Mouse (Mus musculus) lung, postnatal 14 days (tissue): ENCODE results near the gene Tmem38b.
"Not testable (repeated sequence)": the region's sequence is repeated elsewhere in the genome, so short reads cannot be mapped to it uniquely, and the experiment has no call there.

Experiments
- DNase-seq: peaks from one replicate; pipeline ENCODE4 v3.0.0; 2021

Tmem38b gene

DNA sequence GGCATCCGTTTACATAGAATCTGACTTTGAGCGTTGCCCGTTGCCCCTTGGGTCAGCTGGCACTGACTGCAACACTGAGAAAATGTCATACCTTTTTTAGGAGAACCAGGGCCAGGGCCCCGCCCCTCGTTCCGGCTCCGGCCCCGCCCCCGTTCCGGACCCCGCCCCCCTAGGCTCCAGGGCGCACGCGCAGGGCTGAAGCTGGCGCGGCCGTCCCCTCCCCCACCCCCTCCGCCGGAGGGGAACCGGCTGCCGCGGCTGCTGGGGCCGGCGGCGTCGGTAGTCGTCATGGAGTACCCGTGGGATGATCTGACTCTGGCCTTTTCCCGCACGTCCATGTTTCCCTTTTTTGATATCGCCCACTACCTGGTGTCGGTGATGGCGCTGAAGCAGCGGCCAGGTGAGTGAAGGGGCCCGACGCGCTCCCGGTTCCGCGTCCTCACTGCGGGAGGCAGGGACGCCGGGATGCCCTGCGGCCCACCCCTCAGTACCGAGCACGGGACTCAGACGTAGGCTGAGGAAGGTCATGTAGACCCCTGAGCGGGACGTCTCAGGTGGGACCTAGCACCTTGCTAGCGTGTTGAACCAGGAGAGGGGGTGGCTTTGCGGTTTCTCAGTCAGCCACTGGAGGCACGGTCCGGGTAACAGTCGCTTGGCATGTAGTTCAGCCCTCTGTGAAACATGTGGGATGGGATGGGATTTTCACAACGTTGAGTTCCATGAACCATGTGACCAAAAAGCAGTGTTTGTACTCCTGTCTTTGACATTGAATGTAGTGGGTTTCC lies at the start of gene Tmem38b:
Gene Tmem38b, plus strand, starts transcription at position 225 of the 785 bp plus-strand sequence.
- peak; percentile 81 for DNase-seq

DNA sequence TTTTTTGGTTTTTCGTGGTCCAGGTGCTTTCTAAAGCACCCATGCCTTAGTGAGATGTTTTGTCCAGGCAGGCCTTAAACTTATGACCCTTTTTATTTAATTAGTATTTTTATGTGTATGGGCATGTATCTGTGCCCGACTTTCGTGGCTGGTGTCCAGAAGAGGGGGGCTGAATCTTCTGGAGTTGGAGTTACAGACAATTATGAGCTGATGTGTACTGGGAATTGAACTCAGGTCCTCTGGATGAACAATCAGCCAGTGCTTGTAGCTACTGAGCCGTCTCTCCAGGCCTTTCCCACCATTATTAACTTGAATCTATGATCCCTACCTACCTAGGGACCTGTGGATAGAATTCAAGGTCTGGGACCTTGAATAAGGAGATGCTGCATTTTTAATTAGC lies 44.4 kb upstream of the Tmem38b start:
- DNase-seq: no peak

DNA sequence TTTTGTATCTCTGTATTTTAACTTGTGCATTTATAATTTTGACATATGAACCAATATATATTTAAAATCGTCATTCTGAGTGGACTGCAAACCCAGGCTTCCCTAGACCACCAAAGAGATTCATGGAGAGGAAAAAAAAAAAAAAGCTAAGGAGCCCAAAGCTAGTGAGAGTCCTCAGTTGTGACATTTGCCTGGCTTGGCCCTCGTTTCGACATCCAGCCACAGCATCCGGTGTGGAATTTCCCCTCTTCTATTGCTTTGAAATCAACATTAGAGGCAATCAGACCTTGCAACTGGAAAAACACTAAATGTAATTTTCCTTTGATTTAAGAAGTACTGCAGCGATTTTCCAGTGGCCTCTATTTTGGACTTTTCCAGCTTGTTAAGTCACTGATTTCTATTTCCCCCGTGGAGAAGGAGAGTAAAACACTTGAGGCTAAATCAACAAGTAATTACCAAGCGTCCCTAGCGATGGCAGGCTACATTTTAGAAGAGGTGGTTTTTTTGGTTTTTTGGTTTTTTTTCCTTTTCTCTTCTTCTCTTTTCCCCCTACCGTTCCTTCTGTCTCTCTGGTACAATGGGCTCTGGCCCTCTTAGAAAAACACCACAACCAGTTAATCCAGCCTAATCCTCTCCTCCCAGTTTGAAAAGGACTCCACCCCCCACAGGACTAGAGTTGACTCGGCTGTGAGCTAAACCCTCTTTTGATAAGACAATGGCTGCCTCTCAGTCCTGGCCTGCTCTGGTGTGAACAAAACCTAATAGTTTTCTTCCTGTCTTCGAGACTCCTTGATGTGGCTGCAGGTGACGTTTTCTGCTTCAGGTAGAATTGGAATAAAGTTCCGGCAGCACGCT lies 43.4 kb upstream of the Tmem38b start:
- DNase-seq: no peak

DNA sequence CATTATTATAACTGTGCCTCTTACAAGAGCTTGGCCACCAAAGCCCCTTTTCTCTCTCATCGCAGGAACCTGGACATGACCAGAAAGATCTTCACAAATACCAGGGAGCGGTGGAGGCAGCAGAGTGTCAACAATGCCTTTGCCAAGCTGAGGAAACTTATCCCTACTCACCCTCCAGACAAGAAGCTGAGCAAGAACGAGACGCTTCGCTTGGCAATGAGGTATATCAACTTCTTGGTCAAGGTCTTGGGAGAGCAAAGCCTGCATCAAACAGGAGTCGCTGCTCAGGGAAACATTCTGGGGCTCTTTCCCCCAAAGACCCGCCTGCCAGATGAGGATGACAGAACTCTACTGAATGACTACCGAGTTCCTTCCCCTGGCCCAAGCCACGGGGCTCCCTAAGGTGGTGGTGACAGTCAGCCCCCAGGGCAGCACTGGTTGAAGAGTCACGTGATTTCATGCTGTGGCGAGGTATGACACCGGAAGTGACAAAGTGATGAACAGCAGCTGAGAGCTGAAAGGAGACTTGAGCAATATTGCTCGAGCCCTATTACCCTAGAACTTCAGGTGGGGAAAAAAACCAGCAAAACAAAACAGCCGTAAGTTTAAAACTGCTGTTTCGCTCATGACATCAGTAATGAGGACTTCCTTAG lies 40.0 kb upstream of the Tmem38b start:
- no peak for DNase-seq

DNA sequence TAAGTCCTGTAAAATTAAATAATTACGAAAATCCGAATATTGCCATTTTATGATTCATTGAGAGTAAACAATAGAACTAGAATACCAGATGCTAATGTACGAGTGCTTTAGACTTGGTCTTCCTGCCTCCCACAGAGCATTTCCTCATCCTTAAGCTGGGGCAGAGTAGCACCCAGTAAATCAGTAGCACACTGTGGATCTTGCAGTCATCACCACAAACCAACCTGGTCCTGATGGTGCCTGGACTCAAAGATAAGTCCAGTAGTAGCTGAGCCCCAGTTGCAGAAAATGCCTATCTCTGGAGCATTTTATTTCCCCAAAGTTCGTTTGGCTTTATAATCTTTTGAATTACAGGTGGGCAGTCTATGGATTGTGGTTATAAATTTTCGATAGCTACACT lies 39.0 kb upstream of the Tmem38b start:
- DNase-seq: no peak

DNA sequence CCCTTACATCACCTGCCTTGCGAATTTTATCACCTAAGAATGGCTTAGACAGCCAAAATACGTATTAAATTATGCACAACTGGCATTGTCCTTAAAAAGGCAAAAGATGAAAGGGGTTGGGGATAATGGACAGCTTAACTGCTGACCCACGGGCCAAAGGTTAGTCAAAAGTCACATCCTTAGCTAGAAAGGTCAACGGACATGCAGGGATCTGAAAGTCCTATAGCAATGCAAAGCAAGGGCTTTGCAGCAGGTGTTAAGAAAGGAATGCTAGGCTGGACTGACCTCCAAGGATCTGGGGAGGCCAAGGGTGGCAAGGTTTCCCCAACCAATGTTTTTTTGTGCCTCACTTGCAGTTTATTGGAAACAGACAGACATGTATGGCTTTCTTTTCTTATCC lies 36.5 kb upstream of the Tmem38b start:
- DNase-seq: no peak

DNA sequence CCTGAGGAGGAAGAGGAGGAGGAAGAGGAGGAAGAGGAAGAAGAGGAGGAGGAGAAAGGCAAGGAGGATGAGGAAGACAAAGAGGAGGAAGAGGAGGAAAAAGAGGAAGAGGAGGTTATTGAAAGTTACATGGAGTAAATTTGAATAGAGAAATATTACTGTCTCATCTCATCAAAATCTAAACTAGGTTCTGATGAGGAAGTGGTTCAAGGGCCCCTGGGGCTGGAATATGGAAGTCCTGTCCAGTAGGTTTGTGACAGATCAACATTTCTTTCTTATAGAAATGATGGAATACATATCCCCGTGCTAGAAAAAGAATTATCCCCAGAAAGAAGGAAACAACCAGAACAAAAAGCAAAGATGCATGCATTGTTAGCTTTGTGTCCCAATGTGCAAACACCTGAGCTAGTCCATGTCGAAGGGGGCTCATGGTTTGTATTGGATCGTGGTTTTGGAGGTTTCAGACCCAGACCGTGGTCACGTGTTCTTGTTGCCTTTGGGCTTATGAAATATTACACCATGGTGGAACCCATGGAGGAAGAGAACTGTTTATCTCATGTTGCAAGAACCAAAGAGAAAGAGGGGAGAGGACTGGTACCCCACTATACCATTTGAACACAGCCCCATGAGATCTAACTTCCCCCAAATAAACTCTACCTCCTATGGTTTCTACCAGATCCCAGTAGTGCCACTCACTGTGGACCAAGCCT lies 31.4 kb upstream of the Tmem38b start:
- DNase-seq: no peak

DNA sequence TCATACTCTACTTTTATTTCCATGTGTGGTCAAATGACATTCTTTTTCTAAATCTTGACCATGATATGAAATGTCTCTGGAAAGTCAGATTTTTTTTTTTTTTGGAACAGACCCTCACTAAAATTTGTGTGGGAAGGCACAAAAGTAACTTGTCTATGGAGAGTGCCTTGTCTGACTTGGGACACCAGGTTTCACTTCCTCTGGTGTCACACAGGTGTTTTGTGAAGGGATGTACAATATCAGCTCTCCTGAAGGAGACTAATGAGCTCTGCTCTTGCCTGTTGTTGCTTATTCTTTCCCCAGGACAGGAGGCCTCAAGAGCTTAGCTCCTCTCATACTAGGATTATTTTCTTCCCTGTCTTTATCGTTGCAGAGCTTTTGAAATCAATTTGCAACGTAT lies 30.8 kb upstream of the Tmem38b start:
- DNase-seq: no peak

DNA sequence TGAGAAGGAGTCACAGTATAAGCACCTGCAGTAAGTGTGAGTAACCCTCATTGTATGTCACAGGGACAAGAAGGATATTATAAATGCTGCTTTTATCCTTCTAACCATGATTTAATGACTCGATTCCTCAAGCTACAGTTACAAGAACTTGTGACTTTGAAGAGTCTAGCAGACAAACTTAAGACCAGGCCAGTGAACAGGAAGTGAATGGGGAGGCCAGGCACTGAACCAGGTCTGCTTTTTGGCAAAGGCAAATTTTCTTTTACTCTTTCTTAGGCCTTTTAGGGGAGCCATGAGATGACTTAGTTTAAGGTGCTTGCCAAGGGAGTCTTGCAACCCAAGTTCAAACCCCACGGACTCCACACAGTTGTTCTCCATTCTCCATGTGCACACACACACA lies 30.1 kb upstream of the Tmem38b start:
- no peak for DNase-seq

DNA sequence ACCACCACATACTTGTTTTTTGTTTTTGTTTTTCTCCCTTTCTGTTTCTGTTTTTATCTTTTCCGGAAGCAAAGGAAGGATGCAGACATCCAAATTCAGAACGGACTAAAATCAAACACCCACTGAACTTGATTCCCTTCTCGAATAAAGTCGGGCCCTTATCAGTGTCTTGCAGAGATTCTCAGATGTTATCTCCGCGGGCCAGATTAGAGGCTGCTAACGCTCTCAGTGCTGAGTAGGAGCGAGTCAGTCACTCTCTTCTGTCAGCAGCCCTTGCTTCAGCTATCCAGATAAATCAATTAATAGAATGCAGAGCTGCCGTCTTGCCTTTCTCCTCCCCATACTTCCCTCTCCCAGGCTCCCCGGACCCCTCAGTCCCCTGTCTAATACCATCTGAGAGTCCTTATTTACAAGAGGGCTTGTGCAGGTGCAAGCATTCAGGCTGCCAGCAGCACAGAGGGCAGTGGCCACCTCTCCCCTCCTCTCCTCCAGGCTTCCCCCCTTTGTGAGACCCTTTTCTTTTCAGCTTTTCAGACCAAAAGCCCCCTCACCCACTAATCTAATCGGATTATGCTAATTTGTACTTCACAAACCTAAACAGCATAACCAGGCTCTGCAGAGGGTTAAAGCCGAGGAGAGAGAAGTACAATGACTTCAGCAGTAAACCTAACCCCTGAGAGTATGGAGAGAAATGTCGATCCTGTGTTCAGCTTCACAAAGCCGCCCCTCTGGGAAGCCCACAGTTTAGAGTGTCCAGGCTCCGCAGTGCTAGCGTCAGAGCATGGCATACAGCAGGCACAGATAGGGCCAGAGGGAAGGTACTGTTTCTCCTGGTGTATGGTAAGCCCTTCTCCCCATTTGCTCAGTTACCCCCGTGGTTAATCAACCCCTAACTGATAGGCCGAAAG lies 28.7 kb upstream of the Tmem38b start:
- DNase-seq: no peak

DNA sequence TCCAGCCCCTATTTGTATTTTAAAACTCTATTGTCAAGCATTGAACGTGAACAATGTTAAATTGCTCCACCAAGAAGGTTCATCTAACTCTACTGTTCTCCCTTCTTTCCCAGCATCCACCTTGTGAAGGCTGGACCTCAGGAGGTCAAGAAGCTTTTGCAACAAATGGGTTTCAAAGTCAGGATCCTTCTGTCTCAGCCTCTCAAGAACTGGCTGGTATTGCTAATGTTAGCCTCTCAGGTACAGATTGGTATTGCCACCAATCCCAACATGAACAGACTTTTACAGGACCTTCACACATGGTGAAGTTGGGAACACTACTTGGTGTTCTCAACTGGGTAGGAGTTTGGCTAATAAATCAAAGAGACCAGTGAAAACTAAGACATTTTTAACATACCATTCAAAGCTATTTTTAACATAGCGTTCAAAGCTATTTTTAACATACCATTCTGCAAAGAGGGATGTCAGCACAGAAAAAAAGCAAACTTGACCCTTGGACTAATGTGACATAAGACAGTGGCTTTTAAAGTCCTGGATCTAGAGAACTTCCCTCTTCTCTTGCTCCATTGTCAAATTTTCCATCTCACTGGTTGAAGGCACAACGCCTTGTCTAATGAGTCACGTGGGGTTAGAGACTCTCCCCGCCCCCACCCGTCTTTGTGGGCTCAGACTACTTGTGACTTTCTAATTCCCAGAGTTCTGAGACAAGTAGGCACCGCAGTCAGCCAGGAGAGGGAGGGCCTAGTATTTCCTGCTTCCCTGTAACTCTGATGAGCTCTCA lies 26.8 kb upstream of the Tmem38b start:
- peak; percentile 56 for DNase-seq

DNA sequence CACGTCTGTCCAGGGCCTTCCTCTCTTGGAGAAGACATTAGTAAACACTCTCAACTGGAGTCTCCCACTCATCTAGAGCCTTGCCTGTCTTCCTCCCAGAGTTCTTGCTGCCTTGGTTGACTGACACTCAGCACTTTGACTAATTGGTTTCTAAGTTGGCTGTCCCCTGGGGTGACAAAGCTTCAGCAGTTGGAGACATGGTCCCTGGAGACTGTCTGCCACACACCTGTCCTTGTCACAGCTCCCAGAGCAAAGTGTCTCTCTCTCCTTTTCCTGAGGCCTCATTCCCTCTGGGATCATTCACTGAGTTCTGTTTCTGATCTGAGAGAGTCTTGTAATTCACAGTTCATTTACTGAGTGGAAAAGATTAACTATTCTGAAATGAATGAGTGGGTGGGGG lies 26.1 kb upstream of the Tmem38b start:
- no peak for DNase-seq

DNA sequence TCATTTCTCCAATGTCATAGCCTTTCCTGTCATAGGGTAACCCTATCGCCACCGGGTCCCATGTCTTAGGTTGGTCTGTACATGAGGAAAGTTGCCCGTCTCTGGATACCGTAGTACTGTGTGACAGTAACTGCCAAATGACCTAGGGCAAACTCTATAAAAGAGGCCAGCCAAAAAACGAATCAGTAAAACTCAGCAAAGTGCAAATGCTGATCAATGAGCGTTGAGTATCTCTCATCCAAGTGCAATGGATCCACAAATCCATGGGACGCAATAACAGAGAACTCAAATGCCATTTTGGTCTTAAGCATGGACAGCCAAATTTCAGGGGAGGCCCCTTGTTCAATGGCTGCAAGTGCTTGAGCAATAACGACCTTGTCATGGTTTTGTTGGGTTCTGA lies 22.2 kb upstream of the Tmem38b start:
- not testable (repeated sequence) for DNase-seq

DNA sequence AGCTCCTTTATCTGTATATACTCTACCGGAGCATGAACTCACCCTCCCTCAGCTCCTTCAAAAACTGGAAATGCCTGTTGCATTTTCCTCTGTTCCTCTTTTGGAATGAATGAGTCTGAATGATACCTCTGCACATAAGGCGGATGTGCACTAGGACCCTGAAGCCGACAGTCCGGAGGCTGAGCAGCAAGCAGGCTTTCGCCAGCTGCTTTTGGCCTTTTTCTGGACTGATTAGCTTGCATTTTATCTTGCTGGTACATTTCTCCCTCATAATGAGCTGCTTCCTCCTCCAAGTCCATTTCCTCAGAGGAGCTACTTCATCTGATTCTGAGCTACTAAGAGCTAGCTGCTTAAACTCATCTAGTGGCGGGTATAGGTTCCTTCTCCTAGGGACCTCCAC lies 19.4 kb upstream of the Tmem38b start:
- not testable (repeated sequence) for DNase-seq

DNA sequence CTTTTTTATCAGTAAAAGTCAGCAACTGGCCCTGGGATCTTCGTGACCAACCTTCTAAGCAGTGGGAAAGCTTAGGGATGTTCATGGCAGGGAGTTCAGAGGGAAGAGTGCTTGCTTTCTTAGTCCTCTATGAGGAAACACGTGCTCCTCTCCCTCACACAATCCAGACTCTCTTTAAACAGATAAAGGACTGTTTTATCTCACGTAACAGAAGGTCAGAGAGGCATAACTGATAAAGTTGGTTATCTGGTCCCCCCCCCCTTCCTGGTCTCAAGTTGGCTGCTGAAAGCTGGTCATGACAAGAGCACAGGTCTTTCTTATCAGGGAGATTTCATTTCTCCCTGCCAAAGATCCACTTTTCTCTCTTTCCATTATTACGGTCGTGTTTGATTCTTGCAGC lies 7.5 kb upstream of the Tmem38b start:
- no peak for DNase-seq

DNA sequence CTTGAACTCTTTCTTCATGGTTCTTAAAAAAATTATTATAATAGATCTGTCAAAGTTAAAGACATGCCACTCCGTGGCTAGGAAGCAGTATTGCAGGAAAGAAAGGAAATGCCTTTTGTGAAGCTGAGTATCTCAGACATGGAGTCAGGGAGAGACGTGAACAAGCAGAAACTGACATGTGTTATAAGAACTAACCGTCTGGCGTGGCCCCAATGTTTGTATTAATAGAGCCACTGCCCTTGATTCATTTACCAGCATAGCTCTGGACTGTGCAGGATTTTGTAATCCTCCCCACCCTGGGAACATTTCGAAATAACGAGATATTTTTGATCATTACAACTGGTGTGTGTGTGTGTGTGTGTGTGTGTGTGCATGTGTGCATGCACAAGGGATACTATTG lies 2.1 kb upstream of the Tmem38b start:
- DNase-seq: peak; percentile 83

DNA sequence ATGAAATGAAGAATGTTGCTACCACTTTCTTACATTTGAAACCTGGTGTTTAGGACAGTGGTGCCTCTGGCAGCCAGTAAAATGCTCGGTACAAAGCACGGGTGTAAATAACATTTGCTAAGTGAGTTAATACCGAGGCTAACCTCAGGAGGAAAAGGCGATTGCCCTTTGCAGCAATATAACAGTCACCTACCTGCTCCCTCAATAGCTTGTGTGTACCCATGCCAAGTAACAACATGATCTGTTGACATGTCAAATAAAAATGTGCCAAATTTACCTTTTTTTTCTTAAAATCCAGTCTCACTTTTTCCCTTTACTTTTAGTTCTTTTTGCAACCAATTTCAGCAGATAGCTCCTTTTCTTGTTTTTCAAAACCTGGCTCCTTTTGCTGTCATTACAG lies 1.0 kb upstream of the Tmem38b start:
- no peak for DNase-seq

DNA sequence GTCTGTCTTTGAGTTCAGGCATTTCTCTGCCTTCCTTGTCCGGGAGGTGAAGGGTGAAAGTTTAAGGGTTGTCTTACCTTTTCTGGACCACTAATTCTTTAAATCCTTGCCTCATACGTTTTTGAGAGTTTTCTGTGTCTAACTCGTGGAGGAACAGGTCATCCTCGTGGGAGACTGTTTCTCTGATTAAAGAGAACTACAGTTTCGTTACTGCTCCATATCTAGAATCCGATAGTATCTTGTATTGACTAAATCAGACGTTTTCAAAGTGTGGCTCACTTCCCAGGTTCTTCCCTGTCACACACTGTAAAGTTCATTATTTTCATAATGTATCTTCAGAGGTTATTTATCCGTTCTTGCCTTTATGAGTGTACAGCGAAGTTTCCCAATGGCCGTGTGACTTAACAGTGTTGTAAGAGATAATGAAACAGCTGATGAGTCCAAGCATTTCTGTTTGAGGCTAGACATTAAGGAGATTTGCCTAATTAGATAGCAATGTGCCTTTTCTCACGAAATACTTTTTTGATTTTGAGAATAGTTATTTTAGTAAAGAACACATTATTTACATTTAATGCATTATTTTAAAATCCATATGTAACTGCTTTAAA lies 900 bp downstream of the Tmem38b start:
- peak; percentile 21 for DNase-seq

DNA sequence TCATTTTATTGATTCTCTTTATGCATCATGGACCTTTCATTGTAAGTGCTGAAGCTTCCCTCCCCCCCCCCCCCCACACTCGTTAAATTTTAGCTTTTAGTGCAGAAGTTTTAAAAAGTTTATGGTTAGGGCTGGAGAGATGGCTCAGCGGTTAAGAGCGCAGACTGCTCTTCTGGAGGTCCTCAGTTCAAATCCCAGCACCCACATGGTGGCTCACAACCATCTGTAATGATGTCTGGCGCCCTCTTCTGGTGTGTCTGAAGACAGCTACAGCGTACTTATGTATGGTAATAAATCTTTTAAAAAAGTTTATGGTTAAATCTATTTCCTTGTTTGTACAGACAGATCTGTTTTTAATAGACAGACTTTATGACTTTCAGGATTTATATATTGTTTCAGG lies 2.0 kb downstream of the Tmem38b start:
- DNase-seq: no peak

DNA sequence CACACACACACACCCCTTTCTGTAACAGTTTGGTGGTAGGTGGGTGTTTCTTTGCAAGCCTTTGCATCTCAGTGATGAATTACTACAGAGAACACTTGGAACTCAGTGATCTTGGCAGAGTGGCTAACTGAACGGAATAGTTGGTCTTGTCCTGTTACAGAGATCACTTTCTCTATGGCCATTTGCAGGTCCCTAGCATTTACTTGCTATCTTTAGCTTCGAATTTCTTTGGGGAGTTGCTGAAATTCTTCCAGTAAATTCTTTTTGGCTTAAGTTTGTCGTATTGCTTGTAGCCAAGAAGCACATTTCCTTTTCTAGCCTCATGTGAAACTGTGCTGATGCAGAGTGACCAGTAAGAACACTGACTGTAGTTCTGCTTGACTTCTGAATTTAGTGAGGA lies 3.1 kb downstream of the Tmem38b start:
- no peak for DNase-seq

DNA sequence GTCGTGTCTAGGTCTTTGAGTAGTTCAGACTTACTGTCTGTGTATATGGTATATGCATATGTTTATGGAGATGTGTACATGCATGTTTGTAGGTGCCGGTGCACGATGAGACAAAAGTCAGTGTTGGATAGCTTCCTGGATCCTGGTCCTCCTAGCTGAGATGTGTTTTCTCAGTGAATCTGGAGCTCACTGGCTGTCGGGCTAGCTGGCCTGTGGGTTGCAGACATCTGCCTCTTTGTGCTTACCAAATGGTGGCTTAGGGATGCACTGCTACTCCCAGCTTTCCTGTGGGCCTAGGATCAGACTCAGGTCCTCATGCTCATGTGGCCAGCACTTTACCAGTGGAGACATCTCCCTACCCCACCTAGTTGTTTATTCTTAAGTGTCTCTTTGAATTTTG lies 4.2 kb downstream of the Tmem38b start:
- no peak for DNase-seq
